Mouse (Mus musculus): Measurements from ENCODE around the gene Zdhhc22. TPM values are rescaled to one million over a fixed set of nuclear protein-coding genes. Genes with fewer than 3 reads are reported as not detected.

The Zdhhc22 gene
- polyA plus RNA-seq, 1 experiment: not detected

- DNase-seq (ENCODE audit: low read depth): no peak
Observed at GRCm38 (mm10) chr12:86961589-86962344, 28.5 kb downstream of the Zdhhc22 start.

DNA sequence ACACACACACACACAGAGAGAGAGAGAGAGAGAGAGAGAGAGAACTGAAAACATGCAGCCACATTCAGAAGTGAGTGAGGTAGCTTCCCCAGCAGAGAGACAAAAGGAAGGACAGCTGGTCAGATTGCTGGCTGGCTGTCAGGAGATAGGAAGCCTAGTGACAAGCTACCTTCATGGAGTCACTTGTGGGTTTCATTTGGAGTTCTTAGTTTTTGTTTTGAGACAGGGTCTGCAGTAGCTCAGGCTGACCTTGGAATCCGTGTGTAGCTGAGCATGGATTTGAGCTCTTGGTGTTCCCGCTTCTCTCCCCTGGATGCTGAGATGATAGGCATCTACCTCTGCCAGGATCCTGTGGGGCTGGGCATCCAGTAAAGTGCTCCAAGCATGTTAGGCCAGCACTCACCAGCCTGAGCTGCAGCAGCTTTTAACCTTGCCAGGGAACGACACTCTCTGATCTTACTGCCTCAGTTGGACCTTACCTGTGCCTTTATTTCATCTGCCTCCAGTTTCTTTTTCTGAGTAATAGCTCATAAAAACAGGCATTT is 29.4 kb downstream of the Zdhhc22 start:
- no peak for DNase-seq (ENCODE audit: low read depth)

GRCm38 (mm10) chr12:86960138-86960537 is 30.1 kb downstream of the Zdhhc22 start:
- no peak for DNase-seq (ENCODE audit: low read depth)

DNA sequence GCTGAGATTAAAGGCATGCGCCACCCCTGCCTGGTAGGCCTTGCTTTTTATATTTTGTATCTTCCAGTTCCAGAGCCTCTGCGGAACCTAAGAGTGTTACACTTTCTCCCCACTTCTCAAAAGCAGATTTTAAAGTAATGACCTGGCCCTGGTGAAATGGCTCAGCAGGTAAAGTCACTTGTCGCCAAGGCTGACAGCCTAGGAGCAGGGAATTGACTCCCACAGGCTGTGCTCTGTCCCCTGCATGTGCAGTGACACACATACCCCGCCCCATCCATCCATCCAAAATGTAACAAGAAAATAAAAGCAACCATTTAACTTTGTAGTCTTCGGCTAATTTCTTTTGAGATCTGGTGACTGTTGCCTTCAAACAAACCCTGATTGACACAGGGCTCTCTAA is 30.6 kb downstream of the Zdhhc22 start:
- DNase-seq (ENCODE audit: low read depth): no peak

DNA sequence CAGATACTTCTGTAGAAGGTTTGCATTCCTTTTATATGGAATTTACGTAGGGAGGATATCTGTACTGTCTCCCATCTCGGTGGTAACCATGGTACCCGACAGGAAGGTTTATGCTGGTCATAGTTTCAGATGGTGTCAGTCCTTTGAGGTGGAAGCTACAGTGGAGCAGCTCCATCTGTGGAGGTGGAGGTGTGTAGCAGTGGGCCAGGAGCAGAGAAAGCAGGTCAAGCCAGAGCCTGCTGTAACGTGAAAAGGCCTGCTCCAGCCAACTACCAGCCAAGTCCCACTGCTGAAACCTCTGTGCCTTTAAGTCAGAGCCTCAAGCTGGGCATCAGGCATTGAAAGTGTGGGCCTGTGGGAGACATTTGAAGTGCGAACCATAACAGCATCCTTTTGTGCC is 31.7 kb downstream of the Zdhhc22 start:
- no peak for DNase-seq (ENCODE audit: low read depth)

GRCm38 (mm10) chr12:86955894-86956293 is 34.3 kb downstream of the Zdhhc22 start:
- DNase-seq (ENCODE audit: low read depth): no peak

GRCm38 (mm10) chr12:86952331-86952850 is 37.8 kb downstream of the Zdhhc22 start:
- no peak for DNase-seq (ENCODE audit: low read depth)

- DNase-seq (ENCODE audit: low read depth): no peak
Observed at GRCm38 (mm10) chr12:86950961-86951360, 39.3 kb downstream of the Zdhhc22 start.

DNA sequence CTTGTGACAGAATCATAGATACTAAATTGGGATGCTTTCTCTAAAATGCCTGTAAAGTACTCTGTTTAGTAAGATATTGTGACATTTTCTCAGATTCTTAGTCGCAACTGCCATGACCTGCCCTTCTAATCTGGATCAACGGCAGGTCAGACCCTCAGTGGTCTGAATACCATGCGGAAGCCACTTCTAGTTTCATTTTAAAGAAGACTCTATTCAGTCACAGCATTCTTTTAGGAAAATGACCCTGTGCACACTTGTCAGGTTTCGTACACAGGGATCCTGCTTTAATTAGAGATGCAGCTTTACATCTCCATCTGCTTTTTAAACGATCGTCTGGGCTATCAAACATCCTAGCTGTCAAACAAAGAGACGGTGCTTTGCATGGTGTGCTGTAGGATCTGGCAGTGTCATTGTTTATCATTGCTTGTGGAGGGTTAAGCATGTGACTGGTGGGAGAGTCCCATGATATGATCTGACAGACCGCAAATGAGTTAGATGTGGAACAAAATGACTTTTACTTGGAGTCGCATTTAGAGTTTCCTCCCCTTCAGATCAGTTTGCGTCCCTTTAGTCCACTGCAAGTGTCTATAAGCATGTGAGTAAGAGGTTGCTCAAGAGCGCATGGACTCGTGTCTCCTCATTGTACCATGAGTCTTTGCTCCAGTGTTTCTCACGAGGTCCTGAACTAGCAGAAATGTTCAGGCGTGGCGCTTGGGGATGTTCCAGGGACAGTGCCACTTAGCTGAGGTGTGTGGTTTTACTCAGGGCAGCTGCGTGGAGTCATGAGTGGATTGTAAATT is 39.9 kb downstream of the Zdhhc22 start:
- no peak for DNase-seq (ENCODE audit: low read depth)

DNA sequence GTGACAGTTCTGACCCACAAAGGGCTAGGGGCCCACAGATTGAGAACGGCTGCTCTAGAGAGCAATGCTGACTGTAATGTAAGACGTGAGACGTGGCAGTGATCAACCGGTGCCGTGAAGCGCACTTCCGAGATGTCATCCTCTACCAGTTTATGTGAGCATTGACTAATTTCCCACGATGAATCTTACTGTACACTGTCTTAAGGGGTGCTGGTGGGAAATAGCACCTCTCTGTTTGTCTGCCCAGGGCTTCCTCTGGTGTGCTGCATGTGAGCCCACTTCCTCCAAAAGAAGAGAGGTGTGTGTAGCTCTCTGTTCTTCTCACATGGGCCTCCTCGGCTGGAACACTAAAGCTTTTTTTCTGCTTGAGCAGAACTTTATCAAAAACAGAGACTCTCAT is 40.7 kb downstream of the Zdhhc22 start:
- no peak for DNase-seq (ENCODE audit: low read depth)

DNA sequence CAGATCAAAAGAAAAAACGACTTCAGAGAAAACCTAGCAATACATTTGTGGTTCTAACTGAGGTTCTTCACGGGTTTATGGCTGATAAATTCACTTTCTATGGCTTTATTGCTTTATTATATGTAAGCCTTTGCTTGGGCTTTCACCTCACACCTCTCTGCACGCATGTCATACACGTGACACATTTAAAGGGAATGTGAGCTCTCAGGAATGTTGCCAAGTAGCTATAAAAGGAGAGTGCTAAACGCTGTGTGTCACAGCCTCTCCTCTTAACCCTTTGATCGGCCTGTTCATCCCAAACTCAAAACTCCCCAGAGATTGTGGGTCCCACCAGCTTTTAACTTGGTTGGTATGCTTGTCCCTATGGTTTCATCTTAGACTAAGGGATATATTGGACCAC is 41.6 kb downstream of the Zdhhc22 start:
- DNase-seq (ENCODE audit: low read depth): no peak

- DNase-seq (ENCODE audit: low read depth): no peak
Observed at GRCm38 (mm10) chr12:86947681-86948401, 42.4 kb downstream of the Zdhhc22 start.

GRCm38 (mm10) chr12:86946862-86947574 is 43.2 kb downstream of the Zdhhc22 start, which contains the start of gene Cipc:
TSS of gene Cipc (plus strand) at chr12:86947043.
- no peak for DNase-seq (ENCODE audit: low read depth)

- DNase-seq (ENCODE audit: low read depth): no peak
Observed at GRCm38 (mm10) chr12:86946301-86946781, 43.9 kb downstream of the Zdhhc22 start.

DNA sequence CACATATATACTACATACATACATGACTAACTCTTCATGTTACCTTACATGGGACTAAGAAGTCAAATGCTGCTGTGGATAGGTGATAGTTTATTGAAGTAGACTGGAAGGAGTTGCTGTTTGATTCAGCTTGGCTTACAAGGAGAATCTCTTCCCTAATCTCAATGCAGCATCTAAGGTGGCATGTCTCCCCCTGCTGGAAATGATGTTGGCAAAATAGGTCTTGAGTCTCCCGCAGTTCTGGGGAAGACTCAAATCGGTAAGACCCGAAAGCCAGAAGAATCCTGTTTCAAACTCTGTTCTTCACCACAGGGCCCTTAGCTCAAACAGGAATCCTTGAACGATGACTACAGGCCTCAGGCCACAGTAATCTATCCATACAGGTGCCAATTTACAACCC is 45.1 kb downstream of the Zdhhc22 start:
- DNase-seq (ENCODE audit: low read depth): no peak

DNA sequence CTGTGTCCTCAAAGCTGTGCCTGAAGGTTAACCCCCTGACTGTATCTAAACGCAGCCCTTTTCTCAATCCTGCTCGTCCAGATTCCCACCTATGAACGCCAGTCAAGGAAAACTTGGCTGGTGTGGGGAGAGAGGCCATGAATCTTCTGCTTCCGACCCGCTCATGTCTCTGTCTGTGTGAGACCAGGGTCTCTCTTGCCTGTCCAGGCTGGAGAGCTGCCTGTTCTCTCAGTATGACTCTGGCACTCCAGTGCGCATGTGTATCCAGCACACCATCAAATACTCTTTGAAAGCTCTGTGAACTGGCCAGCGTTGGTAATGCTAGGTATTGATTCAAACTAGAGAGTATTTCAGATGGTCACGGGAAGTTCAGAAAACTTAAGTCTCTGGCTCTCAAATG is 46.8 kb downstream of the Zdhhc22 start:
- no peak for DNase-seq (ENCODE audit: low read depth)

DNA sequence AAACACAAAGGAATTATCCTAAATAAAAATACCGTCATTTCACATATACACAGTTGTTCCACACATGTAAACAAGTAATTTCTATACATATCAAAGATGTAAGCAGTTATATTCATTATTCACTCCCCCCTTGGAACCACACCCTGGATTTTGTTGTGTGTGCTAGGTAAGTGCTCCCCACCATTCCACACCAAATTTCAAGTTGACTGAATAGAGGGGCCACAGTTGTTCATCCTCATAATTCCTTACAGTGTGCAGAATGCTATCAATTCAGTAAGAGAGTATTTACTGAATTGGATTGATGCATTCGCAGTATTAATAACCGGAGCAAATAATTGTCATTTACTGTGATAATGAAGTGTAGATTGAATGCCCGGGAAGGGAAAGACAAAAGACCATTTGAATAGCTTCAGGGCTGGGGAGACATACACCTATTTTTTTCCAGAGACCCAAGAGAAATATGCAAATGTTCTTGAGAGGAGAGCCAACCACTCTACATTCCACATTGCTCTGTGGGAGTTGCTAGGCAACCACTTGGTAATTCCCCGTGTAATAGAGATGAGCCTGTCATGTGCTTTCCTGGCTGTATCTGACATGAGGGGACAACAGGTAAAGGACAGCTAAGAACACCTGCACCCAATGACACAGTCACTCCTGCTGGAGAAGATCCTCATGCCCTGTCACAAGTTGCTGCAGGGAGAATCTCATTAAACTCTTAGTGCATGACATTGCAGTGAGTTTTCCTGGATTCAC is 48.3 kb downstream of the Zdhhc22 start:
- no peak for DNase-seq (ENCODE audit: low read depth)

DNA sequence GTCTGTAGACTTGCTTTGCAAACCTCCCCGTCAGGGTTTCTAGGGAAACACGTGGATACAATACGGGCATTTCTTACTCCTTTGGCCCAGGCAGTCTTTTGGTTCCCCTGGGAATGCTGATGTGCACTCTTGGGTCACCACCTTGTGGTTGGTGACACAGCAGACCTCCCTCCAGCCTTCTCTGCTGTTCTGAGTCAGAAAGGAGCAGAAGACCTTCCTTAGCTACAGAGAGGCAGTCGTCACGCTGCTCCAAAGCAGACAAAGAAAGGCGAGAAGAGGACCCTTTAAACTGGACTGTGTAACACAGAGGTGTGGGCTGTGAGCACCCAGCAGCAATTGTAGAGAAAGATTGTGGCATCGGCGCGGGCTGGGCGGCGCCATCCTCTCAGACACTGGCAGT is 49.1 kb downstream of the Zdhhc22 start:
- DNase-seq (ENCODE audit: low read depth): no peak

DNA sequence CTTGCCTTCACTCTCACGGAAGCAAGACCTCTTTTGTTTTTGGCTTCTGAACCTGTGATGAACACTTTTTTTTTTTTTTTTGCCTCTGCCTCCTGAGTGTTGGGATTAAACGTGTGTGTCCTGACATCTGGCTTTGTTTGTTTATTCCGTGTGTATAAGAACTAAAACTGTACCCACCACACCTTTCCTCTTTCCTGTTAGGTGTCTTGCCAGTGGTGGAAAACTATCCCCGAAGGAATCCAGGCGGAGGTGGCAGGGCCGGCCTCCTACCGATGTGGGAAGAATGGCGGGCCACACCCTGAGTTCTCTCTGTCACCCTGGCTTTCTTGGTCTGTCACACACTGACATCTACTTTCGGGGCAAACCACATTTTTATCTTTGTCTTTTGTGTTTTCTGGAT is 51.7 kb downstream of the Zdhhc22 start:
- DNase-seq (ENCODE audit: low read depth): no peak

DNA sequence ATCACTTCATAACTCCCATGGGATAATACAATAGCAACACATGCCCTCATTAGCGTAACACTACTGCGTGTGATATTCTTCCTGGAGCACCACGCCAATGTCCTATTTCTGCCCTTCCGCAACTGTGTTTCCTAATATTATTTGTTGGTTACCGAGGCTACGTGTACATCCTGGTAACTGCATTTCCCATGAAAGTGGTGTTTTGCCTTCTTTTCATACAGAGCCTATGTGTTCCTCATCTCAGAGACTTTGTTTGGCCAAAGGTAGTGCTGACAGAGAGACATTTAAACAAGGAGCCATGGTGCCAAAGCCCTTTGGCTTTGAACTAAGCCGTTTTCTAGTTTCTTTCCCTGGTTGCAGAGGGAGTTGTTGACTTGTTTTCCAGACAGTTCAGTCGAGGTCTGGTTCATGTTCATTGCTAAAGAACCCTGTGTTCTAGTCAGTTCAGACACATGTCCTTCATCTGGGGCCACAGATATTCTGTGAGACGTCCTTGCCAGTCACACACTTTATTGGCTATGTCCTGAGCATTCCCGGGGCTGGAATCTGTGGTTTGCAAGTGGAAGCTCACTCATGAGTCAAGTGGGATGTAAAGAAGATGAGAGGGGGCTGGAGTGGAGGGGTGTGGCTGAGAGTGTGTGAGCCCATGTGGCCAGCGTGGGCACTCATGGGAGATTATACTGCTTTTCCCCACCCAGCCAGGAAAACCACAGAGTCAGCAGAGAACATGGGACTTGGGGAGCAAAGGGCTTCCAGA is 53.5 kb downstream of the Zdhhc22 start:
- DNase-seq (ENCODE audit: low read depth): no peak

All from gonadal fat pad, adult 2 months (tissue).